Mouse (Mus musculus): ENCODE data around the gene Dennd2a. TPM values are rescaled to one million over a fixed set of nuclear protein-coding genes. Genes with fewer than 3 reads are reported as not detected.

The Dennd2a gene
- polyA plus RNA-seq, 1 experiment = 10.8 TPM

DNA sequence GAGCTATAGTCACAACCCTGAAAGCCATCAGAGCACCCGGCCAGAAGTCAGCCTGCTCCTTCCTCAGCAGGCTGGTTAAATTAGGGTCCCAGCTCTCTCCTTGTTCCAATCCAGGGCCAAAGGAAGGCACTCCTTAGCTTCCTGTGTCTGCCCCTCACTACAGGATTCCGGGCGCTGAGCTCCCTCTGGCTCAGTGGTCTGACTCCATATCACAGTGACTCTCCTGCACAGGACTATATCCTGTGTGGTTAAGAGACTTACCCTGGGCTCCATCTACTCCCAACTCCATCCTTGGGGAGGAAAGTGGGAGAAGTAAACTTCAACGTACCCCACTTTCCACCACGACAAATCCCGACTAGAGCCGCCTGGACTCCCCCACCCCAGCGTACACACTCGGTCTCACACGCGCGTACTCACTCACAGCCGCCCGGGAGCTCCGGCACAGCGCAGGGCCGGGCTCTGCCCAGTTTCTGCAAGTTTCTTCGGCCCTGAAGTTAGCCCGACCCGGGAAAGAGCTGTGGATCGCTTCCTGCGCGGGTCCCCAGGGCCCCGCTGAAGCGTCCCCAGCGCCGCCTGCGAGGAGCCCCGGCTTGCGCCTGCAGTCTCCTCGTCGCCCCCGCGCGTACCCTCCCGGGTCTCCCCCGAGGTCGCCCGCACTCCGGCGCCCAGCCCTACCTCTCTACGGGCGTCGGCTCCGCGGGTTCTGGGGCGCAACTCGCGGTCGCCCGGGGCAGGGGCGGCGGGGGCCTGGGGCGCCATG is 587 bp downstream of the Dennd2a start:
- no peak for DNase-seq (ENCODE audit: low spot score)

DNA sequence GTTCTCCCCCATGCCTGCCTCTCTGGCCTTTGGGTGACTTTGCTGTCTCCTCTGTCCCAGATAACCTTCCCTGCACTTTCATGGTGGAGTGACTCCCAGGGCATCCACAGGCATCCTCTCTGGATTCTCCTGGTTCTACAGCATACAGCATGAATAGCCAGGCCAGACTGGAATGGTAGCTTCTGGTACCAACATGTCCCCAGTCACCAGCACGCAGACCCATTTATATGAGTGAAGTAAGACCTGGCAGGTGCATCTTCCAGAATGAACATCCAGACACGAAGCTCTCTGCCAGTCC is 2.1 kb downstream of the Dennd2a start:
- DNase-seq (ENCODE audit: low spot score) = no peak

DNA sequence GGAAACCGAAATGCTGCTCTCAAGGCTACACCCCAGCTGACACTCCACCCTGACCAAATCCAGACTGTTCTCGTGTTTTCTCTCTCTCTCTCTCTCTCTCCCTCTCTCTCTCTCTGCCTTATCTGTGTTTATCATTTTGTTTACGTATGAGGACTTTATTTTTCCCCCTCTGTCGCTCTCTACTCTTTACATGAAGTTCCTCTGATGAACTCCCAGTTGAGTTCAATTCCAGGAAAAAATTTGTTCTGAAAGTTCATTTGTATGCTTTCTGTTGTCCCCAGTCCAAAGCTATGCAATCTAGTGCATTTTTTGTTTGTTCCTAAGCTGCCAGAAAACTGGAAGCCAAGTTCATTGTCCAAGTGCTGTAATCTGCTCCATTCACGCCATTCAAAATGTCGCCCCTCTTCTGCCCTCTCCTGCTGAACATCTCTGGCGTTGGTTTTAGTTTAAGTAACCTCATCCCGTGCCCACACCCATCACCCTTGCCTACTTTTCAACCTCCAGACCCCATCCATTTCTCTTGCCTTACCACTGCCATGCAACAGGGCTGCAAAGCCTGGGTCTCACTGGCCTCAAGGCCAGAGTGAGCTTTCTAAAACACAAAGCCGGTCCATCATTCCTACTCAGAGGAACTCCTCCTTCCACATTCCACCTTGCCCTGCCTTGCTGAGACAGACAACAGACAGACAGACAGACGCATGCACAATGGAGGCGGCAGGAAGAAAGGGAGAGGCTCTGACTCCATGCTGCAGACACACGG is 2.6 kb downstream of the Dennd2a start:
- no peak for DNase-seq (ENCODE audit: low spot score)

DNA sequence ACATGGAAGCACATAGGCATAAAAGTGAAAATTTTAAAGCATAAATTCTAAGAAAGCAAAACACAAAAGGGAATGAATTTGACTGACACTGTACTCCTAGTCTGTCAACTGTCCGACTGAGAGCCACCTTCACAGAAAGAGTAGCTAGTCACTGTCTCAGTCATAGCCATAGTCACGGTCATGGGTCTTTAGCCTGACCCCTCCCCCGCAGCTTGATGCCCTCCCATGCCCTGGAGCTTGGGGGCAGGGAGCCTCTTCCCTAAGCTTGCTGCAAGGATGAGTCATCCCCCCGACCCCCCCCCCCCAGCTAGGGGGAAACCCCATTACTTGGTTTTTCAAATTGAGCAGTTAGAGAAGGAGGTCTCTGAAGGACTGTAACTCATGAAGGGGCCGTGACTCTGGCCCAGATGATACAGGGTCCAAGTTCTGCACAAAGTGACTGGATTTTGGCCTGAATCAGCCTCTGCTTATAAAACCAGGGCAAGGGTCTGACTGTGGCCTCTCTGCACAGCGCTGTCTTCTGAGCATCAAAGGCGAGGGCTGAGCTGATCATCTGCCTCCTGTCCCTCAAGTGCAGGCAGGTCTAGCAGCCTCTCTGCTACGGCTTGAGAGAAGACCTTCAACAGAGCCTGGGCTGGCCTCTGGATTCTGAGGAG is 5.6 kb downstream of the Dennd2a start:
- no peak for DNase-seq (ENCODE audit: low spot score)

DNA sequence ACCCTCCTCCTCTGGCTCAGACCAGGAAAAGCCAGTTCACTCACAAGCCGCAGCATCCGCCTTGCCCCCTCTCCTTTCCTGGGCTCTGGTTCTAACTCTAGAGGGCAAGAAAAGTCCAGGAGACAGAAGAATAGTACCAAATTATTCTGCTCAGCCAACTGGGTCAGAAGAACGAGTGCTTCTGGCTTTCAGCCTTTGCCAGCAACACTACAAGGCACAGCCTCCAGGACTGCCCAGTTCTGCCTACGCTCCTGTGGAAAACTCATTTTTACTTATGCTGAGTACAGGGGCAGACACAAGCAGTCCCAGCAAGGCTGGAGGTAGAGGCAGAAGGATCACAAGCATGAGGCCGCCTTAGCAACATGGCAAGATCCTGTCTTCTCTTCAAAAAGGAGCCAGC is 9.6 kb downstream of the Dennd2a start:
- no peak for DNase-seq (ENCODE audit: low spot score)

DNA sequence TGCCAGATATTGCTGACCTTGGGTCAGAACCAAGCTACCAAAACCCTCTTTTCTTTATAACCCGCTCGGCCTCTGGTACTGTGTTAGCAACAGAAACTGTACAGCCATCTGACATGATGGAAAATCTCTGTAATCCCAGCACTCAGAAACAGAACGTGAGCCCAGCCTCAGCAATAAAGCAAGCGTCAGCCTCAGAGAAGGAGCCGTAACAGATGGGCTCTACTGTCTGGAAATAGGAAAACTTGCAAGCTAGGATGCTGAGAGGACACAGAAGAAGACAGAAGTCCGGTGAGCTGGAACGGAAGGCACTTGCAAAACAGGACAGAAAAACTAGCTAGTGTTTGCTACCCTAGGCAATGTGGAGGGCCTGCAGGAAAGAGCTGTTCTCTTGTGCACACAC is 12.2 kb downstream of the Dennd2a start:
- DNase-seq (ENCODE audit: low spot score) = no peak

DNA sequence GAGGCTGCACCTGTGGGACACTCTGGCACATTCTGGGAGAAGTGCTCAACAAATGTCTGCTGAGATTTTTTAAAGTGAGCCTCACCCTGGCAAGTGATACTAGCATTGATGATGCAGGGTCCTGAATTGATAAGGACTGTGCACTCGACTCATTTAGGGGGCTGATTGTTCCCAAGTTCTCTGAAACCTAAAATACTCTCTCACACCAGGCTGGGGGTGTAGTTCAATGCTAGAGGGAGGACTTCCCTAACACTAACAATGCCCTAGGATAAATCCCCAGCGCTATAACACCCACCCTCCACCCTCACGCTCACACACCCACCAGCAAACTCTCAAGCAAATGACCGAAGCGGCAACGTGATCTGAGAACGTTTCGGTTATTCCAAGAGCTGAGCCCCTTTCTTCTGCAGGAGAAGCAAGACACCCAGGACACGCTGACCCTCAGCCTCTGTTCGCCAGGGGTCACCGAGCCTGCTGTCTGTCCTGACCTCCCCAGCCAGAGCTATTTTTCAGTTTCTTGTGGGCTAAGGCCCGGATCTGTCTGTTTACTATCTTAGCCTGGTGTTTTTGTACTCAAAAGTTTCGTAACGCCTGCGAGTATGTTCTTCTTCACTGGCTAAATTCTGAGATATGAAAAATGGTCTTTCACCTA is 13.8 kb downstream of the Dennd2a start:
- DNase-seq (ENCODE audit: low spot score) = no peak

DNA sequence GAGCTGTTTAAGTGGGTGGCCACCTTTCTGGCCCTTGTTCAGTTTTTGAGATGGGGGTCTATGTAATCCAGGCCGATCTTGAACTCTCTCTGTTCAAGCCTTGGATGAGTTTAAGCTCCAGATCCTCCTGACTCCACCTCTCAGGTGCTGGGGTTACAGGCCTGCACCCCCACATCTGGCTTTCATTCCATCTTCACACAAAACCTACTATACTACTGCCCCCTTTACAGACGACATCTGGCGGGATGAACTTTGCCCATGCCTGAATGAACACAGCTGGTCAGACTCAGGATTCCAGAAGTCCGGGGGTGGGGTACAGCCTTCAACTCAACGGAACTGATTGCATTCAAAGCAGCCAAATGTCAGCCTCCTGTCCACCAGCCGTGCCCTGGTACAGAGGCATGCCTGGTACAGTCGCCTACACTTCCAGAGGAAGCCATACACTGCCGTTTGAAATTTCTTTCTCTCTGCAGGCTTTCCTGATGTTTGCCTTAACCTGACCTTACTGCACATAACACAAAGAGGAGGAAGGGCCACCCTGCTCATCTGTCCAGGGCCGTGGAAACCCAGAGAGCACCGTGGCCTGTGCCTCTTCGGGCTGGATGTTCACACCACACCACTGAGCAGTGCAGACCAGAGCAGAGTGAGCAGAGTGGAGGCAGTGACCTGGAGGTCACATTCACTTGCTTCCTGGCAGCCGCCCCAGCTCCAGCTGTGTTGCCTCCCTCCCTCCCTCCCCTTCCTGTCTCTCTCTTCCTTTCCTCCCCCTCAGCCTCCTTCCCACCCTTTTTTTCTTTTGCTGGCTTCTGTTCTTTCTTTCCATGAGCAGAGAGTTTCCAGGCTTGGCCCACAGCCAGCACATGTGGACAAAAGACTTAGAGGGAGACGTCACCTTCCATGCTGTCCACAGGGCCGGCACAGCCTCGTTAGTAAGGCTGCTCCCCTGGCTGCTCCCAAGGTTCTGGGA is 14.8 kb downstream of the Dennd2a start:
- no peak for DNase-seq (ENCODE audit: low spot score)

DNA sequence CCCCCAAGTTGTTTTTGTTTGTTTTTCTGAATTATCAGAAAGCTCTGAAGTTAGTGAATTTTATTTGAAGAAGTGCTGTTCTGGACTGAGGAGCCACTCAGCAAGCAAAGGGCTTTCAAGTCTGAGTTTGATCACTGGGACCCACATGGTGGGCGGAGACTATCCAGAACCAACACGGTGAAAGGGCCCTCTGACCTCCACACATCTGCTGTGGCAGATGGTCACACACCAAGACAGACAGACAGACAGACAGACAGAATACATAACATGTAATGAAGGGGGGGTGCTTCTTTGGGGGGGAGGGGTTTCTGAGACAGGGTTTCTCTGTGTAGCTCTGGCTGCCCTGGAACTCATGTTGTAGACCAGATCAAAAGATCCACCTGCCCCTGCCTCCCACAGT is 17.1 kb downstream of the Dennd2a start:
- DNase-seq (ENCODE audit: low spot score) = no peak

DNA sequence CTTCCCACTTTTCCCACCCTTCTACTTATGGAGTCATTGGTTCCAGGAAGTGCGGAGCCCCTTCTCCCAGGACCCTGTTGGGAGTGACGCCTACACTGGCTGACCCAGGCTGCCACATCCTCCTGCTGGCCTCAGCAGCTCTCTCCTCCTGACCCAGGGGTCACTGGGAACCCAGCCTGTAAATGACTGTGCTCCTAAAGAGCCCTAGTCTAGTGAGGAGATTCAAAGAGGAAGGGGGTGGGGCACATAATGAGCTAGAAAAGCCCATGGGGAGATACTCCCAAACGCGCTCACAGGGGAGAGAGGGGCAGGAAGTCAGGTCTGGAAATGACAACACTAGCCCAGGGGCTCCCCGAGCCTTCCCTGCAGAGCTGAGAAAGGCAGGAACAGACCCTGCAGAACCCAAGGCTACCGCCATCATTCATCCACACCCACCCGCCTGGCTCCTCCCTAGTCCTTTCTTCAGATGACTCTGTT is 17.9 kb downstream of the Dennd2a start:
- no peak for DNase-seq (ENCODE audit: low spot score)

DNA sequence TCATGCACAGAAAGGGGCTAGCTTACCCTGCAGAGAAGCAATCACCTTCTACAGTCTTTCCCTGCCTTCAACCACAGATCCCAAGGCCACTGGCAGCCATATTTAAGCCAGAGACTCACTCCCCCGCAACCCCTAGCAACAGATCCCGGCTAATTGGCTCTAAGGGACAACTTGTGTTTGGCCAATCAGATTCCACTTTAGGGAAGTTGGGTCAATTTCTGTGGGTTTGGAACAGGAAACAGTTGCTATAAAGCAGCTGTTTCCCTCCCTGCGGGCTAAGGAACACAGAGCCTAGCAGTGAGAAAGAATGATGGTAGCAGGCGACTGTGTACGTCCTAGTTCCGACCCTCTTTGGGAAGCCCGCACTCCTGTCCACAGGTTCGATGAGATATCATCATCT is 19.4 kb downstream of the Dennd2a start:
- DNase-seq (ENCODE audit: low spot score) = no peak

DNA sequence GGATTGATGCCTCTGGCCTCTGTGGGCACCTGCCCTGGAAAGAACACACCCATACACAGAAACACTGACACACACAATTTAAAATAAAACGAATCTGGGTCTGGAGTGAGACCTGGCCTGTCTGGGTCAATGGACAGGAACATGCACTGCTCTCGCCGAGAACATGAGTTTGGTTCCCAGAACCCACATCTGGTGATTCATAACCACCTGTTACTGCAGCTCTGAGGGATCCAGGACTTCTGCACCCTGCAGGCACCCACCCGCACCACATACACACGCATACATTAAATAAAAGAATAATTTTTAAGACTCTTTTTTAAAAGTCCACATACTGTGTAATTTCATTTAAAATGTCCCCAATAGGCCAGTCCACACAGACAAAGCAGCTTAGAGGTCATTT is 20.4 kb downstream of the Dennd2a start:
- no peak for DNase-seq (ENCODE audit: low spot score)

GRCm38 (mm10) chr6:39536621-39537020 is 21.0 kb downstream of the Dennd2a start:
- DNase-seq (ENCODE audit: low spot score) = no peak

DNA sequence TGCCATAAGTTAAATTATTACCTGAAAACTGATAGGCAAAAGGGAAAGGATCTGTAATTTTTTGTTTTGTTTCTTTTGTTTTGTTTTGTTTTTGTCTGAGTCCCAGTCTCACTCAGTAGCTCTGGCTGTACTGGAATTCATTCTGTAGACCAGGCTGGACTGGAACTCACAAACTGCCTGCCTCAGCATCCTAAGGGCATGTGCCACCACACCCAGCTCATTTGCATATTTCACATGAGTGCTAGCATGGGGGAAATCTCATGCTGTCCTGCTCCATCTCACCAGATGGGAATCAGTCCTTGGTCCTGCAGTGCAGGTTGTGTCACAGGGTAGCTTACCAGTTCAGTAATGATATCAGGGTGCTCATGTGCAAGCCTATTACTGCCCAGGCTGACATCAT is 22.7 kb downstream of the Dennd2a start:
- no peak for DNase-seq (ENCODE audit: low spot score)

DNA sequence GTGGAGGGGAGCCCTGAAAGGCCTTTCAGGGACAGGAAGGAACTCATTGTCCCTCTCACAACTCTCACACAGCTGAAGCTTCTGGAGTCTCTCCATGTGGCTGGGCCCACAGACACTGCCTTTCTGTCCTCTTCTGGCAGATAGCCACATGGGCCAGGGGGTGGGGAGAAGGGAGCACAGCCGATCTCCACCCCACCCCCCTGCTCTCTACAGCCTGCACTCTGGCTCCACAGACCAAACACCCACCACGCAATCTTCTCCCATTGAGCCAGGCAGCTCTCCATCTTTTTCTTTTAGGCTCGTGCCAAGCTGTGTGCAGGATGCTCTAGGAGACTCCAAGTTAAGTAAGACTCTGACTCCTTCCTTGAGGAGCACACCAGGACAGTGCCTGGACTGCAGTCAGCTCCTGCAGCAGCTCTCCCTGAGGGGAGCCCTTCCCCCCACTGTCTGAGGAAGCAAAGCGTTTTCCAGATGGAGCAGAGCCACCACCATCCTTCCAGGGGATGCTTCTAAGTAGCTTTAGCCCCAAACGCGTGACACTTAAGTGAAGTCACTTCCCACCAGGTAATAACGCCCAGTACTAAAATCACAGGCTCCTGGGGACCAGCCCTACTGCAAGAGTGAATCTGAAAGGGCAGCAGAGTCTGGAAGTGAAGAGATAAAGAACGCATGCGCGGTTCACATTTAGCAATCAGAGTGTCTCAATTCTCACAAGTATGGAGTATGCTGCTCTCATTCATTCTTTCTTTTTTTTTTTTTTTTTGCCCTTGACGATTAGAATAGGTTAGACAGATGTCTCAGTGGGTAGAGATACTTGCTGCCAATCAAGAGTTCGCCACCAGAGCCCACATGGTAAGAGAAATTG is 28.8 kb downstream of the Dennd2a start:
- DNase-seq (ENCODE audit: low spot score) = no peak

DNA sequence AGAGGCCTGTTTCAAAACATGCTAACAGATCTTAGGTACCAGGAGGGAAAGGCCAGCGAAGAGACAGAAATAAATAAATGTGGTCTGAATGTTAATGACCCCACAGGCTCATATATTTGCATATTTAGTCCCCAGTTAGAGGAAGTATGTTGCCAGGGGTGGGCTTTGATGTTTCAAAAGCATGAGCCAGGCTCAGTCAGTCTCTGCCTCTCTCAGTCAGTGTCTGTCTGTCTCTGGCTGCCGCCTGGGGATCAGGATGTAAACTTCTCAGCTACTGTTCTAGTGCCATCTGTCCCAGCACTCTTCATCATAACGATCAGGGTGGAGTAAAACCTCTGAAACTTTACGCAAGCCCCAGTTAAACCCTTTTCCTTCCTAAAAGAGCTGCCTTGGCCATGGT is 29.9 kb downstream of the Dennd2a start:
- DNase-seq (ENCODE audit: low spot score) = no peak

DNA sequence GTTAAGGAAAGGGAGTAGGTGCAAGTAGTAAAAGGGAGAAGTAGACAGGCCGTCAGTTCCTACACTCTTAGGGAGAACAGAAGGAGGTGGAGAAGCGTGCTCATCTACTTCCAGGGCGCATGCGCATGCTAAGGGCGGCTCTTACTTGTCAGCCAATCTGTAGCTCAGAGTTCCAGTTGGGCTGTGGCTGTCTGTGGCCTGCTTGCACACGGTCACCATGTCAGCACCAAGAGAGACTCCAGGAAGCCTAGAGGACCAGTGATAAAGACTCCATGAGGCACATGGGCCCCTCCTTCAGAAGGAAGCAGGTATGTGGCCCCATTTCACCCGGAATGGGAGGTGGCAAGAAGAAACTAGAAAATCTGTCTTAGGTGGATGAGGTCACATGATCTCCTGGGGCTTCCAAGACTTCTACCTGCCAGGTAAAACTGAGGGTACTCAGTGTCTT is 30.3 kb downstream of the Dennd2a start:
- DNase-seq (ENCODE audit: low spot score) = no peak

- no peak for DNase-seq (ENCODE audit: low spot score)
Observed at GRCm38 (mm10) chr6:39526797-39527196, 30.9 kb downstream of the Dennd2a start.

GRCm38 (mm10) chr6:39523161-39523560 is 34.5 kb downstream of the Dennd2a start:
- no peak for DNase-seq (ENCODE audit: low spot score)

DNA sequence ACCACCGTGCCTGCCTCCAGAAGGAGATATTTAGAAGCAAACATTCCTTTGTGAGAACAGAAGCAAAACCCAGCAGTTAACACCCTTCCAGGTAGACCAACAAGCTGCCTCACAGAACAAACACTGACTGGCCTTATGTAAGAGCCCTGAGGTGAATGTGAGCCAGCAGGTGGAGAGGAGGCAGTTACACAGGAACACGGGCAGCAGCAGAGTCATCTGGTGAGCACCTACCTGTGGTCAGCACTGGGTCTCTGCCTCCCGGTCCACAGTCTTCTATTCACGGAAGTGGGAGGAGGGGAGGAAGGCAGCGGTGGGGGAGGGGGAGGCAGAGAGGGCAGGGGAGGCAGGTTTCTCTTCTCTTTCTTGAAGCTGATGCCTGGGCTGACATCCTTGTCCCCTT is 35.2 kb downstream of the Dennd2a start:
- DNase-seq (ENCODE audit: low spot score) = no peak

All from urinary bladder, adult 2 months (tissue).